22 mouse cellular contexts compared by ENCODE assay signal in the genomic region with DNA sequence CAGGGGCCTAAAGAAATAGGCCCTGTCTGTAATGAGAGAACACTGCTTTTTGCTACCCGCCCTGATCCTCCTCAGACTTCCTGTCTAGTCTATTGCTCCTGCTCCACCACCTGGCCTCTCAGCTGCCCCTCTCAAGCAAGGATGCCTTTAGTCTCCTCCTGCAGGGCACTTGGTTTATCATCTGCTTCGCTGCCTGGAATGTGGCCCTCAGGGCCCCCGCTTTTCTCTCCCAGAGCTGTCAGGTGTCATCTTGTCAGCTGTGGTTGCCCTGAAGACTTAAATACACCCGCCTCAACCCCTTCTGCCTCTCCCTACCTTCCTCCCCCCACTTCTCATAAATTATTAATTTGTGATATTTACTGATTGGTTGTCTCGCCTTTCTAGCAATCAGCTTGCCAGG.
DNase-seq lines count a peak whose midpoint lies in the region; ATAC-seq and TF ChIP-seq lines count a peak whose summit lies in the region.
"Had no signal": no experiment of that assay in that cellular context is flagged by ENCODE, and none has a peak within 500 bp of the region (broad histone marks: within the 10 kb centered on the region; RNA-seq: fewer than 3 reads in every experiment).

No protein-coding gene starts in this region.

- no peaks in the 10 kb centered on the region for H3K9me3 ChIP-seq in forebrain, embryonic 14.5 days (replicated peaks; ENCODE audit: control insufficient read depth, low read length)
- no peaks in the 10 kb centered on the region for H3K9me3 ChIP-seq in forebrain, embryonic 15.5 days
- no peaks in the 10 kb centered on the region for H3K9me3 ChIP-seq in midbrain, embryonic 11.5 days (ENCODE audit: control insufficient read depth, low read length)
- no peaks in the 10 kb centered on the region for H3K9me3 ChIP-seq in midbrain, embryonic 15.5 days
- H3K9me3 ChIP-seq in limb, embryonic 14.5 days (ENCODE audit: control insufficient read depth, low read length), result no peaks in the 10 kb centered on the region
- no peaks in the 10 kb centered on the region for H3K9me3 ChIP-seq in neural tube, embryonic 15.5 days (replicated peaks)
- H3K9me3 ChIP-seq: embryonic facial prominence, embryonic 15.5 days; heart, embryonic 15.5 days; liver, embryonic 13.5 days; lung, embryonic 15.5 days had no signal

- no peaks in the 10 kb centered on the region; the same call in 1 of the 2 replicates for H3K4me1 ChIP-seq in forebrain, embryonic 14.5 days (ENCODE audit: control insufficient read depth, insufficient read depth, low read length)
- H3K4me1 ChIP-seq in forebrain, embryonic 15.5 days, result peaks cover 13% of the 10 kb centered on the region
- H3K4me1 ChIP-seq in midbrain, embryonic 11.5 days (ENCODE audit: control insufficient read depth, insufficient read depth, low read length), result no peaks in the 10 kb centered on the region
- peaks cover 19% of the 10 kb centered on the region for H3K4me1 ChIP-seq in midbrain, embryonic 15.5 days
- peaks cover 13% of the 10 kb centered on the region; the same call in 1 of the 2 replicates for H3K4me1 ChIP-seq in limb, embryonic 14.5 days (ENCODE audit: control insufficient read depth, insufficient read depth, low read length)
- peaks cover 14% of the 10 kb centered on the region; the same call in 1 of the 2 replicates for H3K4me1 ChIP-seq in neural tube, embryonic 15.5 days
- H3K4me1 ChIP-seq: heart, embryonic 15.5 days; liver, embryonic 13.5 days; lung, embryonic 15.5 days had no signal

- no peak for TF ChIP-seq POLR2A in limb, embryonic 14.5 days (IDR thresholded peaks at IDR 0.05; ENCODE audit: borderline replicate concordance, extremely low read depth, insufficient read depth, insufficient read length)

- no peak overlapping the region for H3K4me2 ChIP-seq in forebrain, embryonic 14.5 days (ENCODE audit: low read length)
- H3K4me2 ChIP-seq in forebrain, embryonic 15.5 days (replicated peaks), result no peak overlapping the region
- no peak overlapping the region for H3K4me2 ChIP-seq in midbrain, embryonic 11.5 days
- no peak overlapping the region for H3K4me2 ChIP-seq in midbrain, embryonic 15.5 days
- no peak overlapping the region for H3K4me2 ChIP-seq in limb, embryonic 14.5 days (replicated peaks; ENCODE audit: low read depth, low read length, severe bottlenecking)
- H3K4me2 ChIP-seq in neural tube, embryonic 15.5 days, result no peak overlapping the region
- H3K4me2 ChIP-seq: embryonic facial prominence, embryonic 15.5 days; heart, embryonic 15.5 days; liver, embryonic 13.5 days; lung, embryonic 15.5 days had no signal

- DNase-seq in forebrain, embryonic 14.5 days (ENCODE audit: low spot score), result no peak
- DNase-seq in midbrain, embryonic 11.5 days (ENCODE audit: low spot score, missing footprints), result no peak
- no peak for DNase-seq in limb, embryonic 14.5 days (ENCODE audit: low spot score)
- DNase-seq in adrenal gland, postnatal 10 days, result no peak
- no peak for DNase-seq in right cerebral cortex, postnatal 36 days (ENCODE audit: low spot score in 2 of 2)
- DNase-seq: adrenal gland, postnatal 36 days; cerebellum, adult 18-20 months; cerebellum, postnatal 36 days; gastrocnemius, postnatal 10 days; heart, adult 2 months; kidney, postnatal 36 days; liver, embryonic 13.5 days; lung, postnatal 4 days; thymus, postnatal 4 days had no signal

- H3K27ac ChIP-seq in forebrain, embryonic 14.5 days (ENCODE audit: low read depth, low read length), result no peak overlapping the region
- H3K27ac ChIP-seq in forebrain, embryonic 15.5 days (replicated peaks), result no peak overlapping the region
- no peak overlapping the region for H3K27ac ChIP-seq in midbrain, embryonic 11.5 days (ENCODE audit: low read depth, low read length)
- H3K27ac ChIP-seq in midbrain, embryonic 15.5 days, result no peak overlapping the region
- H3K27ac ChIP-seq in limb, embryonic 14.5 days (replicated peaks; ENCODE audit: low read depth, low read length), result no peak overlapping the region
- H3K27ac ChIP-seq in neural tube, embryonic 15.5 days (replicated peaks), result no peak overlapping the region
- H3K27ac ChIP-seq: embryonic facial prominence, embryonic 15.5 days; heart, adult 2 months; heart, embryonic 15.5 days; liver, embryonic 13.5 days; lung, embryonic 15.5 days had no signal

- whole genome bisulfite sequencing in forebrain, embryonic 14.5 days, result 69% methylated on average over 5 of the region's 5 CpGs
- WGBS in forebrain, embryonic 15.5 days, result 72% methylated on average over 5 of the region's 5 CpGs
- 54% methylated on average over 5 of the region's 5 CpGs for WGBS in midbrain, embryonic 11.5 days
- 42% methylated on average over 5 of the region's 5 CpGs for WGBS in midbrain, embryonic 15.5 days
- WGBS in limb, embryonic 14.5 days, result 55% methylated on average over 5 of the region's 5 CpGs
- WGBS in neural tube, embryonic 15.5 days, result 72% methylated on average over 5 of the region's 5 CpGs

- H3K36me3 ChIP-seq in forebrain, embryonic 14.5 days (ENCODE audit: control insufficient read depth, insufficient read depth, low read length), result no peaks in the 10 kb centered on the region
- H3K36me3 ChIP-seq in forebrain, embryonic 15.5 days, result no peaks in the 10 kb centered on the region
- H3K36me3 ChIP-seq in midbrain, embryonic 11.5 days (ENCODE audit: control insufficient read depth, insufficient read depth, low read length), result no peaks in the 10 kb centered on the region
- H3K36me3 ChIP-seq in midbrain, embryonic 15.5 days (replicated peaks), result no peaks in the 10 kb centered on the region
- H3K36me3 ChIP-seq in limb, embryonic 14.5 days (ENCODE audit: control insufficient read depth, insufficient read depth, low read length), result no peaks in the 10 kb centered on the region
- no peaks in the 10 kb centered on the region for H3K36me3 ChIP-seq in neural tube, embryonic 15.5 days
- H3K36me3 ChIP-seq: embryonic facial prominence, embryonic 15.5 days; heart, embryonic 15.5 days; liver, embryonic 13.5 days; lung, embryonic 15.5 days had no signal

- 0 out of 2 replicates have a peak, but pooled peaks have one; percentile 20 for ATAC-seq in forebrain, embryonic 14.5 days
- no peak for ATAC-seq in forebrain, embryonic 15.5 days (replicated peaks)
- peak; percentile 17; the same call in 1 of the 2 replicates for ATAC-seq in midbrain, embryonic 11.5 days (ENCODE audit: low FRiP score)
- no peak for ATAC-seq in midbrain, embryonic 15.5 days (replicated peaks)
- ATAC-seq in limb, embryonic 14.5 days (ENCODE audit: low FRiP score, low read depth), result peak; percentile 41; the same call in 1 of the 2 replicates
- ATAC-seq in neural tube, embryonic 15.5 days (ENCODE audit: low FRiP score), result no peak
- ATAC-seq: intestine, embryonic 16.5 days had no signal

- H3K4me3 ChIP-seq in forebrain, embryonic 14.5 days (ENCODE audit: low read depth, low read length), result no peak overlapping the region
- no peak overlapping the region for H3K4me3 ChIP-seq in forebrain, embryonic 15.5 days
- H3K4me3 ChIP-seq in midbrain, embryonic 11.5 days (ENCODE audit: low read depth, low read length), result no peak overlapping the region
- no peak overlapping the region for H3K4me3 ChIP-seq in midbrain, embryonic 15.5 days
- no peak overlapping the region for H3K4me3 ChIP-seq in limb, embryonic 14.5 days (replicated peaks; ENCODE audit: low read length)
- no peak overlapping the region for H3K4me3 ChIP-seq in neural tube, embryonic 15.5 days (replicated peaks)
- H3K4me3 ChIP-seq: embryonic facial prominence, embryonic 15.5 days; heart, adult 2 months; heart, embryonic 15.5 days; liver, embryonic 13.5 days; lung, embryonic 15.5 days had no signal

- H3K27me3 ChIP-seq in forebrain, embryonic 14.5 days (replicated peaks; ENCODE audit: control insufficient read depth, insufficient read depth, low read length), result no peaks in the 10 kb centered on the region
- no peaks in the 10 kb centered on the region for H3K27me3 ChIP-seq in forebrain, embryonic 15.5 days
- no peaks in the 10 kb centered on the region for H3K27me3 ChIP-seq in midbrain, embryonic 11.5 days (ENCODE audit: control insufficient read depth, insufficient read depth, low read length)
- no peaks in the 10 kb centered on the region for H3K27me3 ChIP-seq in midbrain, embryonic 15.5 days (replicated peaks)
- no peaks in the 10 kb centered on the region for H3K27me3 ChIP-seq in limb, embryonic 14.5 days (ENCODE audit: control insufficient read depth, insufficient read depth, low read length)
- H3K27me3 ChIP-seq in neural tube, embryonic 15.5 days (replicated peaks), result no peaks in the 10 kb centered on the region
- H3K27me3 ChIP-seq: CH12.LX; embryonic facial prominence, embryonic 15.5 days; heart, embryonic 15.5 days; liver, embryonic 13.5 days; lung, embryonic 15.5 days had no signal

- no peak overlapping the region for H3K9ac ChIP-seq in forebrain, embryonic 14.5 days (ENCODE audit: low read length)
- no peak overlapping the region; the same call in 1 of the 2 replicates for H3K9ac ChIP-seq in forebrain, embryonic 15.5 days (replicated peaks)
- H3K9ac ChIP-seq in midbrain, embryonic 11.5 days (ENCODE audit: low read length), result no peak overlapping the region
- no peak overlapping the region for H3K9ac ChIP-seq in midbrain, embryonic 15.5 days
- H3K9ac ChIP-seq in limb, embryonic 14.5 days (ENCODE audit: low read depth, low read length, severe bottlenecking), result no peak overlapping the region
- no peak overlapping the region for H3K9ac ChIP-seq in neural tube, embryonic 15.5 days (replicated peaks)
- H3K9ac ChIP-seq: embryonic facial prominence, embryonic 15.5 days; heart, embryonic 15.5 days; liver, embryonic 13.5 days; lung, embryonic 15.5 days had no signal

Comparison
In these comparisons a context has a peak if more than half of its experiments do, and no peak if none do; other contexts are left out.
1. ATAC-seq: peak in forebrain, embryonic 14.5 days (single experiment), midbrain, embryonic 11.5 days (single experiment) and limb, embryonic 14.5 days (single experiment); none in forebrain, embryonic 15.5 days (single experiment), midbrain, embryonic 15.5 days (single experiment) and neural tube, embryonic 15.5 days (single experiment).